Mouse (Mus musculus) Patski (cell line): Measurements from ENCODE around the gene Egfl8. TPM values are rescaled to one million over a fixed set of nuclear protein-coding genes. Genes with fewer than 3 reads are reported as not detected.

ENCODE experiments used
- ATAC-seq: fragments of 100-300 bp; one replicate; pipeline ENCODE4 v1.8.0; 2021
- CTCF ChIA-PET: fragments of 350-600 bp; sonication (Branson Sonifier 250); formaldehyde crosslinking; loops from one replicate; lab custom pipeline; 2022; ENCODE audit warnings: inconsistent platforms; lab: Charles Lee
- POLR2A ChIA-PET: fragments of 350-600 bp; sonication (Branson Sonifier 250); formaldehyde crosslinking; loops from one replicate; lab custom pipeline; 2022; ENCODE audit warnings: antibody characterized with exemption, inconsistent platforms; lab: Charles Lee
- DNase-seq: peaks from one replicate; pipeline ENCODE4 v3.0.0-alpha.2; 2011; ENCODE audit warnings: low read depth, low spot score
- H3K27me3 ChIP-seq: fragments of 371-371 bp; one replicate; pipeline ENCODE4 v1.5.1; 2021
- CTCF ChIP-seq: fragments of 100-300 bp; IDR thresholded peaks from one replicate; pipeline ENCODE4 v1.5.1; 2021
- in situ Hi-C: fragments of 300-500 bp; cut with MboI; formaldehyde crosslinking; loops from 3 replicates; pipeline ENCODE4 v1.11.1; 2018; ENCODE audit warnings: low pct_unique_long_range_greater_than_20kb, mixed read lengths
- polyA plus RNA-seq: library from polyadenylated mRNA; unstranded; gene quantifications from one replicate; pipeline ENCODE4 v1.2.3, GENCODE M21; 2021

Egfl8 gene
- polyA plus RNA-seq, 1 experiment from 2014 or later, result 2.5 TPM

DNA sequence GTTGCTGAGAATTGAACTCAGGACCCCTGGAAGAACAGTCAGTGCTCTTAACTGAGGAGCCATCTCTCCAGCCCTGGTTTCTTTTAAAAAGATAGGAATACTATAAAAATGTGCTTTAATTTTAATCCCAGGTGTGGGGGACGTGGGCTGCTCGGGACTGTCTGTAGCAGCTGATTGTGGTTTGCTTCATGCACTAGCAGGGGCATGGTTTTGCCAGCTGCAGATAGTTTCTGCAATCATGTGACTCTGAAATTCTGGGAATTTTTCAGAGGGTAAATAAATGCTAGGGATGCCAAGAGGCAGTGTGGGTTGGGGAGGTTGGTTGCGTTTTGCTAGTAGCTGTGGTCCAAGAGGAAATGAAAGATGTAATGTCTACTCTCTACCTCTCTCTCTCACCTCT is 26.2 kb upstream of the Egfl8 start:
- in situ Hi-C loops, result loop anchor here (25.0 kb wide), 1 partner anchor 495 kb away; the partner anchor contains the start of genes Apom, Bag6 and D17H6S53E
- no peak for TF ChIP-seq CTCF
- ChIA-PET CTCF (interaction anchor here (1.2 kb wide), 1 partner anchor 8 kb away, joined by 3 read pairs; no protein-coding TSS in a partner anchor), POLR2A (interaction anchor here (1.1 to 1.3 kb wide), 2 partner anchors 14 to 55 kb away, joined by 4 read pairs; no protein-coding TSS in a partner anchor)
- H3K27me3 ChIP-seq, result no peaks in the 10 kb centered on the region
- DNase-seq (no peak), ATAC-seq (no peak)

GRCm38 (mm10) chr17:34640778-34641601 is 25.2 kb upstream of the Egfl8 start:
- H3K27me3 ChIP-seq, result no peaks in the 10 kb centered on the region
- ChIA-PET CTCF (interaction anchor here (1.2 to 1.8 kb wide), 3 partner anchors 9 to 14 kb away, joined by 3 to 4 read pairs (median 4); partner anchors contain the start of genes Ppt2 and Prrt1), POLR2A (interaction anchor here (1.1 to 2.0 kb wide), 2 partner anchors 13 to 21 kb away, joined by 4 to 7 read pairs; no protein-coding TSS in a partner anchor)
- ATAC-seq (peak; percentile 58), DNase-seq (peak; percentile 70)
- TF ChIP-seq CTCF, result no peak
- in situ Hi-C loops, result loop anchor here (25.0 kb wide), 1 partner anchor 496 kb away; the partner anchor contains the start of genes Apom, Bag6 and D17H6S53E

GRCm38 (mm10) chr17:34639461-34640255 is 23.9 kb upstream of the Egfl8 start:
- in situ Hi-C loops, result loop anchor here (25.0 kb wide), 1 partner anchor 498 kb away; the partner anchor contains the start of genes Apom, Bag6 and D17H6S53E
- no peak for TF ChIP-seq CTCF
- DNase-seq (no peak), ATAC-seq (no peak)
- no peaks in the 10 kb centered on the region for H3K27me3 ChIP-seq
- ChIA-PET POLR2A (interaction anchor here (1.1 to 2.0 kb wide), 2 partner anchors 12 to 20 kb away, joined by 5 to 7 read pairs; partner anchors contain the start of gene Ppt2), CTCF (interaction anchor here (1.8 kb wide), 1 partner anchor 11 kb away, joined by 4 read pairs; the partner anchor contains the start of genes Ppt2 and Prrt1)

DNA sequence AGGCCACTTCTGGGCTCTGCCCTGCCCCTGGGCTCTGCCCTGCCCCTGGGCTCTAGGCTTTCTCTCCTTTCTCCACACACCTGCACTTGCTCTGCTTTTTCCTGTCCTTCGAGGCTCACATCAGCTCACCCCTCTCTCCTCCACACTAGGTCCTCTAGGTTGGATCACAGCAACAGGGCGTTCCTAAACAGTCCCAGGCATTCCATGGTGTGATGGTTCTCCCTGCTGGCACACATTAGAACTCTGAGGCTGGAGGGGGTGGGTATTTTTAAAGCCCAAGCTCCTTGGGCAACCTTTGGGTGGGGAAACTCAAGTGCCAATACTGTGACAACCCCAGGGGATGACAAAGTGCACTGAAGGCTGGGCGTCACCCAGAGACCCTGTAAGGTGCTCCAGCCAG is 21.7 kb upstream of the Egfl8 start:
- ATAC-seq, result no peak
- POLR2A ChIA-PET, result no interaction called here
- no peak for TF ChIP-seq CTCF
- in situ Hi-C loops, result loop anchor here (25.0 kb wide), 1 partner anchor 500 kb away; the partner anchor contains the start of genes Apom, Bag6 and D17H6S53E
- H3K27me3 ChIP-seq, result no peaks in the 10 kb centered on the region
- DNase-seq, result no peak
- CTCF ChIA-PET, result no interaction called here

GRCm38 (mm10) chr17:34635671-34636070 is 19.9 kb upstream of the Egfl8 start:
- ChIA-PET CTCF (interaction anchor here (1.1 to 1.5 kb wide), 2 partner anchors 9 to 16 kb away, joined by 4 to 5 read pairs; partner anchors contain the start of gene Fkbpl), POLR2A (interaction anchor here (0.6 kb wide), 2 partner anchors 42 to 279 kb away, joined by 3 read pairs; no protein-coding TSS in a partner anchor)
- H3K27me3 ChIP-seq, result no peaks in the 10 kb centered on the region
- no peak for DNase-seq
- peak; percentile 57 for ATAC-seq
- in situ Hi-C loops, result loop anchor here (25.0 kb wide), 1 partner anchor 502 kb away; the partner anchor contains the start of genes Apom, Bag6 and D17H6S53E
- no peak for TF ChIP-seq CTCF

- POLR2A ChIA-PET, result no interaction called here
- CTCF ChIA-PET, result no interaction called here
- ATAC-seq (no peak), DNase-seq (no peak)
- no peak for TF ChIP-seq CTCF
- in situ Hi-C loops, result loop anchor here (25.0 kb wide), 1 partner anchor 505 kb away; the partner anchor contains the start of genes Apom, Bag6 and D17H6S53E
- H3K27me3 ChIP-seq, result no peaks in the 10 kb centered on the region
Observed at GRCm38 (mm10) chr17:34632261-34632691, 16.5 kb upstream of the Egfl8 start.

DNA sequence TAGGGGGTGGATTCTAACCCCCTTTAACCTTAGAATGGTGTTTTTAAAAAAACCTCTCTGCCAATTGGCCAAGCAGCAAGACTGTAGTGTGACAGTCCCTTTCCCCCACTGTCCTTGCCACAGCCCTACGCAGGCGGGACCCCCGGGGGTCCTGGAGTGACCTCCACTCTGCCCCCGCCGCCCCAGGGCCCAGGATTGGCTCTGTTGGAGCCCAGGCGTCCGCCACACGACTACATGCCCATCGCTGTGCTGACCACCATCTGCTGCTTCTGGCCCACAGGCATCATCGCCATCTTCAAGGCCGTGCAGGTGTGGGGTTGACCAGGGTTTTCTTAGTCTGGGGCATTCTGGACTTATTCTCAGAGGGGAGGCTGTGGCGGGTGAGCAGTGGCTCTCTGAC is 15.9 kb upstream of the Egfl8 start:
- POLR2A ChIA-PET, result no interaction called here
- CTCF ChIA-PET, result no interaction called here
- ATAC-seq (no peak), DNase-seq (no peak)
- TF ChIP-seq CTCF, result no peak
- in situ Hi-C loops, result loop anchor here (25.0 kb wide), 1 partner anchor 506 kb away; the partner anchor contains the start of genes Apom, Bag6 and D17H6S53E
- H3K27me3 ChIP-seq, result no peaks in the 10 kb centered on the region

DNA sequence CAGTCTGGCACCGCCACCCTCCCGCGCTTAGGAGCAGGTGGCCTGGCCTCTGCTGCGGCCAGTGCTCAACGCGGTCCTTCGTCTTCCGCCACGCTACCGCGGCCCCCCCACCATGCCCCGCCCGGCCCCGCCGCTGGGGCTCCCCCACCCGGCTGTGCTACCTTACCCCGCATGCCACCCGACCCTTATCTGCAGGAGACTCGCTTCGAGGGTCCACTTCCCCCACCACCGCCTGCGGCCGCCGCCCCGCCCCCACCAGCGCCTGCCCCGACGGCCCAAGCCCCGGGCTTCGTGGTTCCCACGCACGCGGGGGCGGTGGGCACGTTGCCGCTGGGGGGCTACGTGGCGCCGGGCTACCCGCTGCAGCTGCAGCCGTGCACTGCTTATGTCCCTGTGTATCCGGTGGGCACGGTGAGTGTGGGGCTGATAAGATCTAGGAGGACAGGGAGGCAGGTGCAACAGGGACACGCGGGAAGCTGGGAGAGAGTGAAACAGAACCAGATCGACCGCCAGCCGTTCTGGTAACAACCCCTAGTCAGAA is 15.1 kb upstream of the Egfl8 start:
- DNase-seq, result no peak
- no peak for ATAC-seq
- ChIA-PET CTCF (no interaction called here), POLR2A (no interaction called here)
- H3K27me3 ChIP-seq, result no peaks in the 10 kb centered on the region
- in situ Hi-C loops, result loop anchor here (25.0 kb wide), 1 partner anchor 506 kb away; the partner anchor contains the start of genes Apom, Bag6 and D17H6S53E
- no peak for TF ChIP-seq CTCF
